Mouse (Mus musculus) myocyte (in vitro differentiated cells): Measurements from ENCODE around the gene Hcrt. TPM values are rescaled to one million over a fixed set of nuclear protein-coding genes. Genes with fewer than 3 reads are reported as not detected.

ENCODE experiments used
- H3K27me3 ChIP-seq: one replicate; pipeline ENCODE4 v1.6.1; 2011; ENCODE audit not compliant: control insufficient read depth, insufficient read depth, insufficient read length
- H3K36me3 ChIP-seq: one replicate; pipeline ENCODE4 v1.6.1; 2011; ENCODE audit not compliant: control insufficient read depth, insufficient read depth
- H3K4me2 ChIP-seq: one replicate; pipeline ENCODE4 v1.6.1; 2011; ENCODE audit warnings: low read depth, control low read depth
- H3K4me3 ChIP-seq: one replicate; pipeline ENCODE4 v1.5.1; 2011; ENCODE audit warnings: mild to moderate bottlenecking, control low read depth, moderate library complexity
- H3K79me2 ChIP-seq: one replicate; pipeline ENCODE4 v1.6.1; 2011; ENCODE audit not compliant: control insufficient read depth, insufficient read depth
- H3ac ChIP-seq: one replicate; pipeline ENCODE4 v1.6.1; 2011; ENCODE audit not compliant: control insufficient read depth, insufficient read length
- CEBPB ChIP-seq: IDR thresholded peaks from 2 replicates; pipeline ENCODE4 v1.6.1; 2011; ENCODE audit warnings: mild to moderate bottlenecking, moderate library complexity; ENCODE audit not compliant: poor library complexity, insufficient read depth, severe bottlenecking
- E2F4 ChIP-seq: IDR thresholded peaks from one replicate; pipeline ENCODE4 v1.6.1; 2011; ENCODE audit warnings: mild to moderate bottlenecking, control low read depth, moderate library complexity; ENCODE audit not compliant: insufficient read depth
- MAX ChIP-seq: IDR thresholded peaks from one replicate; pipeline ENCODE4 v1.6.1; 2011; ENCODE audit warnings: low read depth, mild to moderate bottlenecking, control low read depth
- MYOD1 ChIP-seq, 3 experiments: IDR thresholded peaks; one replicate each; pipeline ENCODE4 v1.6.1; 2011; ENCODE audit warnings: control low read depth in 2 of 3, low read depth in 2 of 3, mild to moderate bottlenecking in 2 of 3, moderate library complexity in 1 of 3; ENCODE audit not compliant: insufficient read length in 2 of 3, control insufficient read depth in 1 of 3
- MYOG ChIP-seq, 3 experiments: IDR thresholded peaks; one replicate each; pipeline ENCODE4 v1.6.1; 2011; ENCODE audit warnings: control low read depth in 2 of 3, low read depth in 2 of 3, mild to moderate bottlenecking in 2 of 3; ENCODE audit not compliant: insufficient read length in 2 of 3, control insufficient read depth in 1 of 3, insufficient read depth in 1 of 3
- POLR2A ChIP-seq: IDR thresholded peaks from one replicate; pipeline ENCODE4 v1.6.1; 2011; ENCODE audit warnings: low read depth, mild to moderate bottlenecking, control low read depth, moderate library complexity; ENCODE audit not compliant: insufficient read length
- POLR2AphosphoS2 ChIP-seq: IDR thresholded peaks from one replicate; pipeline ENCODE4 v1.6.1; 2011; ENCODE audit warnings: low read depth, control low read depth; ENCODE audit not compliant: insufficient read length
- REST ChIP-seq: IDR thresholded peaks from one replicate; pipeline ENCODE4 v1.6.1; 2011; ENCODE audit warnings: mild to moderate bottlenecking, control low read depth, moderate library complexity; ENCODE audit not compliant: insufficient read depth, insufficient read length
- SRF ChIP-seq: IDR thresholded peaks from one replicate; pipeline ENCODE4 v1.6.1; 2011; ENCODE audit warnings: low read depth; ENCODE audit not compliant: control insufficient read depth, insufficient read length
- TCF12 ChIP-seq: IDR thresholded peaks from one replicate; pipeline ENCODE4 v1.6.1; 2011; ENCODE audit warnings: mild to moderate bottlenecking, control low read depth; ENCODE audit not compliant: poor library complexity, insufficient read depth, severe bottlenecking
- TCF3 ChIP-seq: IDR thresholded peaks from one replicate; pipeline ENCODE4 v1.6.1; 2011; ENCODE audit warnings: low read depth, control low read depth; ENCODE audit not compliant: insufficient read length
- USF1 ChIP-seq: IDR thresholded peaks from one replicate; pipeline ENCODE4 v1.6.1; 2011; ENCODE audit warnings: low read depth, mild to moderate bottlenecking, control low read depth, moderate library complexity
- polyA plus RNA-seq: library from polyadenylated mRNA; unstranded; fragments of >200 nt; fragmentation: generic; extraction: Trizol; gene quantifications from one replicate; pipeline ENCODE4 v1.2.1, GENCODE M21; 2012; ENCODE audit warnings: missing spikeins

Gene Hcrt
- polyA plus RNA-seq, 1 experiment, result not detected

DNA sequence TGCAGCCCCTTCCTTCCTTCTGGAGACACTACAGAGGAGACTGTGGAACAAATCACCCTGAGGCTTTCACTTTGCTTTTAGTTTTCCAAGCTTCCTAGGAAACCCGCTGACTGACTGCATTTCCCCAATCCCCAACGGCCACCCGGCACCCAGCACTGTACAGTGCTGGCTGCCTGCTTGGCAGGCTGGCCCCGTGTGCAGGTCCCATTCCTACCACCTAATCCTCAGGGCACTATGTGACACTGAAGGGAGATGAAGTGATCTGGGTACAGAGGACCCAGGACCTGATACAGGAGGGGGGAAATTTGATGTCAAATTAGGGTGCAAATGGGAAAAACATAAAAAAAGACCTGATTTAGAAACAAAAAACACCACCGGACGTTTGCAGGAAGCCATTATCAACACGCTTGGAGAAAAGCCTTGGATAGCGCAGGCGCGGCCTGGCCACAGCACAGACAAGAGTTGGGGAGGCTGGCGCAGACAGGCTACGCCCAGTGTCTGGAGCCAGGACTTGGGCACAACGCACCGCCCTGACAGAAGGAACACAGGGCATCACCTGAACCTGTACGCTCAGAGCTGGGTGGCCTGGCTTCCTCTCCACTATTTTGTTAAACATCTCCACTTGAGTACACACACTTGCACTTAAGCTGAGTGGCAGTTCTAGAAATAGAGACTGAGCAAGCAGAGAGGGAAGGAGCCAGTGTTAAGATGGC is 19.2 kb upstream of the Hcrt start:
- Histone ChIP-seq H3ac (no peak overlapping the region), H3K79me2 (no peaks in the 10 kb centered on the region), H3K36me3 (no peaks in the 10 kb centered on the region), H3K4me2 (no peak overlapping the region), H3K27me3 (no peaks in the 10 kb centered on the region), H3K4me3 (no peak overlapping the region)
- no peak for TF ChIP-seq MYOG (IDR thresholded peaks at IDR 0.05; ENCODE audit: control insufficient read depth in 1 of 3, insufficient read depth in 1 of 3, insufficient read length in 2 of 3, low read depth in 2 of 3)
- TF ChIP-seq SRF, result no peak
- no peak for TF ChIP-seq MAX
- no peak for TF ChIP-seq TCF3
- no peak for TF ChIP-seq POLR2AphosphoS2
- TF ChIP-seq POLR2A, result no peak
- no peak for TF ChIP-seq USF1
- no peak for TF ChIP-seq MYOD1 (IDR thresholded peaks at IDR 0.05; ENCODE audit: control insufficient read depth in 1 of 3, insufficient read length in 2 of 3, low read depth in 2 of 3)
- no peak for TF ChIP-seq REST
- TF ChIP-seq CEBPB, result no peak
- TF ChIP-seq TCF12, result no peak
- TF ChIP-seq E2F4, result no peak

DNA sequence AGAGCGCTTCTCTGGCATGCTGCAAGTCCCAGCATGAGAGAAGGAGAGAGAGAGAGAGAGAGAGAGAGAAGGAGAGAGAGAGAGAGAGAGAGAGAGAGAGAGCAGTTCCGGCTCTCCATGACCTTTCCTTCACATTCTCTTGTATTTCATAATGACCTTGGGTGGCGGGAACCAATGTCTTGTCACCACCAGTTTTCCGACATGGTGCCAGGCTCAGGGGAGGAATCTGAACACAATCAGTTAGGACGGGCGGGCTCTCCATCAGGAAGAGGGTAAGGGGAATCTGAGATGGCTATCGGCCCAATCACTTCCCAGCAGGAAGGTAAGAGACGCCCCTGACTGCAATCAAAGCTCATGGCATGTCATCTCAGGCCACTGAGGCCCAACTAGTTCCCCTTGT is 17.5 kb upstream of the Hcrt start:
- Histone ChIP-seq H3K4me3 (no peak overlapping the region), H3ac (no peak overlapping the region), H3K36me3 (no peaks in the 10 kb centered on the region), H3K27me3 (no peaks in the 10 kb centered on the region), H3K79me2 (no peaks in the 10 kb centered on the region), H3K4me2 (no peak overlapping the region)
- TF ChIP-seq CEBPB, result no peak
- no peak for TF ChIP-seq REST
- no peak for TF ChIP-seq TCF12
- no peak for TF ChIP-seq MYOG (IDR thresholded peaks at IDR 0.05; ENCODE audit: control insufficient read depth in 1 of 3, insufficient read depth in 1 of 3, insufficient read length in 2 of 3, low read depth in 2 of 3)
- no peak for TF ChIP-seq USF1
- TF ChIP-seq POLR2A, result no peak
- TF ChIP-seq TCF3, result no peak
- no peak for TF ChIP-seq POLR2AphosphoS2
- TF ChIP-seq E2F4, result no peak
- TF ChIP-seq SRF, result no peak
- no peak for TF ChIP-seq MYOD1 (IDR thresholded peaks at IDR 0.05; ENCODE audit: control insufficient read depth in 1 of 3, insufficient read length in 2 of 3, low read depth in 2 of 3)
- TF ChIP-seq MAX, result no peak

DNA sequence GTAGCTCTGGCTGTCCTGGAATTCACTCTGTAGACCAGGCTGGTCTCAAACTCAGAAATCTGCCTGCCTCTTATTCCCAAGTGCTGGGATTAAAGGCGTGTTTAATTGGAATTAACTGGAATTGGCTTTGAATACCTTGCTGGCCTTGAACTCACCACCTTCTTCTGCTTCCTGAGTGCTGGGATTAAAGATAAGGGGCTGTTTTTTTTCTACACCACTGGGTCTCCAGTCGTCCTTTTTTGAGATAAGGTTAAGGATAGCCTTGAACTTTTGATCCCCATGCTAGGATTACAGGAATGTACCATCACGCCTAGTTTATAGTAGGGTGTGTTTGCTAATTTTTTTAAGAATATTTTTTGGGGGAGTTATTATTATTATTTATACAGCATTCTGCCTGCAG is 15.3 kb upstream of the Hcrt start:
- TF ChIP-seq POLR2AphosphoS2, result no peak
- TF ChIP-seq USF1, result no peak
- no peak for TF ChIP-seq MAX
- TF ChIP-seq E2F4, result no peak
- TF ChIP-seq POLR2A, result no peak
- no peak for TF ChIP-seq TCF3
- TF ChIP-seq SRF, result no peak
- TF ChIP-seq MYOD1 (IDR thresholded peaks at IDR 0.05; ENCODE audit: control insufficient read depth in 1 of 3, insufficient read length in 2 of 3, low read depth in 2 of 3), result no peak
- TF ChIP-seq CEBPB, result no peak
- no peak for TF ChIP-seq MYOG (IDR thresholded peaks at IDR 0.05; ENCODE audit: control insufficient read depth in 1 of 3, insufficient read depth in 1 of 3, insufficient read length in 2 of 3, low read depth in 2 of 3)
- TF ChIP-seq TCF12, result no peak
- TF ChIP-seq REST, result no peak
- no peaks in the 10 kb centered on the region for H3K79me2 ChIP-seq
- H3ac ChIP-seq, result no peak overlapping the region
- no peaks in the 10 kb centered on the region for H3K36me3 ChIP-seq
- H3K4me3 ChIP-seq, result no peak overlapping the region
- no peak overlapping the region for H3K4me2 ChIP-seq
- no peaks in the 10 kb centered on the region for H3K27me3 ChIP-seq

DNA sequence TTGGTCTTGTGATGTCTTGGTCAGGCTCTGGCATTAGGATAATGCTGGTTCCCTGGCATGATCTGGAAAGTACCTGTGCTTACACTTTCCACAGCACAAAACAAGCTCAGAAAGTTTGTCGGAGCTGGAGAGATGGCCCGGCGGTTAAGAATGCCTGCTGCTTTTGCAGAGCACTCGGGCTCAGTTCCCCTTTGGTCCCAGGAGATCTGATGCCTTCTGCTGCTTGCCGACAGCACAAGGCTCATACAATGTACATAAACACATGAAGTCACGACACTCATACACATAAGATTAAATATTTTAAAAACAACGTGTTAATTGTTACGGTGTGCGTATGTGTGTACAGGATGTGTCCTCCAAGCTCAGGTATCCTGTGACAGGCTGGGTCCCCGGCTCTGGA is 13.2 kb upstream of the Hcrt start:
- Histone ChIP-seq H3K4me3 (no peak overlapping the region), H3K4me2 (no peak overlapping the region), H3K36me3 (no peaks in the 10 kb centered on the region), H3ac (no peak overlapping the region), H3K27me3 (no peaks in the 10 kb centered on the region), H3K79me2 (no peaks in the 10 kb centered on the region)
- TF ChIP-seq TCF3 (no peak), TCF12 (no peak), USF1 (no peak), SRF (no peak), MYOD1 (IDR thresholded peaks at IDR 0.05; ENCODE audit: control insufficient read depth in 1 of 3, insufficient read length in 2 of 3, low read depth in 2 of 3) (no peak), POLR2A (no peak), E2F4 (no peak), MYOG (IDR thresholded peaks at IDR 0.05; ENCODE audit: control insufficient read depth in 1 of 3, insufficient read depth in 1 of 3, insufficient read length in 2 of 3, low read depth in 2 of 3) (no peak), CEBPB (no peak), MAX (no peak), REST (no peak), POLR2AphosphoS2 (no peak)
